Mouse (Mus musculus): ENCODE results near the gene Tbx15.

DNA sequence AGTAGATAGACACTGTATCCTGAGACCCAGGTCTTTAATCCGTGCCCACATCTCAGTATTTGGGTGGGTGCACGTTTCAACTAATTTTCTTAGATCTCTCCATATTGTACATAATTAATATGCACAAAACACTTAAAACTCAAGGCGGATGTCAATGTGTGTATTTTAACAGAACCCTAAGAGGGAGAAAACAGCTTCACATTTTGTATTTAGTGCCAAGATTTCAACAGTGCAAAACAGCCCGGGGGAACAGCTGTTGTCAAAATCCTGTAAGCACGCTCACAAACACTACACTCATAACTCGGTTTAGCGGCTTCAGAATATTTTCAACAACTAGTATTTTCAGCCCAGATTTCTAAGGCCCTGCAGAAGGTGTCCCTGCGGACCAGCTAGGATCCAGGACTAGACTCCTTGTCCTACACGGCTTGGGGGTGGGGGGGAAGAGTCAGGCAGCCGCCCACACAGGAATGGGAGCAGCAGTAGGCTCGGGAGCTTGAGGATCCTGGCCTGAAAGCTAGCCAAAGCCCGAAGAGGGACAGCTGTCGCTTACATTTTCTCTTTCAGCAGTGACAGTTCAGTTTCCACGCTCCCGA lies 14.5 kb downstream of the Tbx15 start:
- no peak for TF ChIP-seq POLR2A (IDR thresholded peaks at IDR 0.05; ENCODE audit: borderline replicate concordance, extremely low read depth, insufficient read depth, insufficient read length, poor library complexity, severe bottlenecking)
- no peak for TF ChIP-seq CTCF (IDR thresholded peaks at IDR 0.05; ENCODE audit: borderline replicate concordance, extremely low read depth, insufficient read depth, insufficient read length)

Data from brain, embryonic 14.5 days (tissue).